Mouse (Mus musculus) c-Kit-positive CD71-positive TER-119-positive erythroid progenitor cells, embryonic 14.5 days (primary cell): ENCODE results near the gene Fig4.

Experiments used
- DNase-seq: peaks from one replicate; pipeline ENCODE4 v3.0.0-alpha.2; 2013; ENCODE audit warnings: low spot score

Gene Fig4

GRCm38 (mm10) chr10:41214083-41214482, 89.0 kb downstream of the Fig4 start:
- DNase-seq: peak; percentile 65

DNA sequence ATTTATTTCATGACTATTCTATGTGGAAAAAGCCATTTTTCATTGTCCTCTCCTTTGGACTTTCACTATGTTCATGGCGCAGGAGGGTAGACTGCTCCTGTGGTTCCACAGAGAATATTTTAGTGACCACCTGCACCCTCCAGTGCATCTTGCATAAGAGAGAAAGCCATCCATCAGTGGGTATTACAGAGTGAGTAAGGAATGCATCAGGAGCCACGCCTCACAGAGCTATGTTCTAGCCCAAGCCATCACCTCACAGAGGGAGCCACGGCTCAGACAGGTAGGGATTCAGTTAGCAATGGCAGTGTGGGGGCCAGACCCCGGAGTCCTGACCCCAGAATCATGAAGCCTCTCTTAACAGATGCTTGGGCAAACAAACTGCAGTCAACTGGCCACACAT, 93.5 kb downstream of the Fig4 start:
- DNase-seq: no peak

GRCm38 (mm10) chr10:41208860-41209377, 94.1 kb downstream of the Fig4 start:
- peak; percentile 89 for DNase-seq

DNA sequence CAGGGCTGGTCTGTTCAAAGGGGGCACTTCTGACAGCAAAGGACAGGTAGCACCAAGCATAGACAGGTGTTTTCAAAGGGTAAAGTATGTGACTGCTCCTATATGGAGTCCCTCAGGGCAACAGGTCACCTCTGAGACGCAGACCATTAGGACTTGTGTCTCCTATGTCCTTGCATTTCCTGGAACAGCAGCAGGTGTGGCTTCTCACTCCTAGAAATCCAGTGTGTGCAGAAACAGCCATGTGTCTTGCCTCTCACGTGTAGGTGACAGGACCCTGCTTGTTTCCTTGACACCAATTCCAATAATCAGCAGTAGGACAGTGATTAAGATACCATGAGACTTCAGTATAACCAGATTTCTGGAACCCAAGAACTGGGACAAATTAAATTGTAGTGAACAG, 97.4 kb downstream of the Fig4 start:
- DNase-seq: peak; percentile 77

- peak; percentile 95 for DNase-seq
Observed at GRCm38 (mm10) chr10:41204637-41205315, 98.3 kb downstream of the Fig4 start.

DNA sequence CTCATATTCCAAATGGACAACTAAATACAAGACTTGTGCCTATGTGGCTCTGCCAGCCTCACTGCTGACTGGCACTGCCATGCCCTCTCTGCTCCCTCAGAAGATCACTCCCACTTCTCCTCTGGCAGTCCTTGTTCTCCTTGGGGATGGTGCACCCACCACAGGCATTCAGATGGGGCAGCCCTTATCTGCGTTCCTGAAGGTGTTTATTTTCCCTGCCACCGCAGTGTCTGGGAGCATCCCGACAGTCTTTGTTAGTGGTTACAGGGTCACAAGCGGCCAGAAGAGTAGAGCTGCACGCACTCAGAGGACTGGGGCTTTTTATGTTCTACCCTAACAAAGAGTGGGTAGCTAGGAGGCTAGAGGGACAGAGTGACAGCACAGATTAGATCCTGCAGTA, 98.9 kb downstream of the Fig4 start:
- DNase-seq: peak; percentile 49

GRCm38 (mm10) chr10:41198719-41199118, 104.3 kb downstream of the Fig4 start:
- DNase-seq: no peak

DNA sequence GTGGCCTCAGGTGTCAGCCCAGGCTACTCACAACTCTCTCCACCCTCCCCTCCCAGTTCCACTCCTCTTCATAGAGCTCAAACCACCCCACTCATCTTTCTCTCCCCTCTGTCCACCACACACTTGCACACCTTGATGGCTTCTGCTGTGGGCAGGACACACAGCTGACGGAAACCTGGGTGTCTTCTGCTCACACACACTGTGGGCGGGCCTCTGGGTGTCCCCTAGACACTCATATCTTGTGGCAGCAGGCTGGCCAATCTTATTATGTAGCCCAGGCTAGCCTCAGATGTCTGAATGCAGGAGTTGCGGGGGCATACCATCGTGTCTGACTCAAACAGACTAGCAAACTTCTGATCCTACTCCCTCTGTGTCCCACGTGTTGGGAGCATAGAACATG, 105.3 kb downstream of the Fig4 start:
- no peak for DNase-seq

GRCm38 (mm10) chr10:41196295-41196694, 106.8 kb downstream of the Fig4 start:
- DNase-seq: peak; percentile 81

DNA sequence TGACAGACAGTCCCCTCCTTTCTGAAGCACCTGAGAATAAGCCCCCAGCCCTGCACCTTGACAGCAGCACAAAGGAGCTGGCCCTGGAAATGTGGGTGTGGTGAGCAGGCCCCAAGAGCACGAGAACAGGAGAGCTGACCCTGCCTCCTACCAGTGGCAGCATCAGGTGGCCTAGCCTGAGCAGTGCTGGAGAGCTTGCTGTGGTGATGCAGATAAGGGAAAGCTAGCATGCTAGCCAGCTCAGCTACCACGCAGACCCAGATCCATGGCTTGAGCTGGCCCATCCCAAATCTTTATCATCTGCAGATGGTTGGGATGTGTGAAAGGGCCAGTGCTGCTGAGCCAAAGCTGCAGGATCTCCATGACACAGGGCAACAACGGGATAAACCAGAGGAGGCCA, 113.7 kb downstream of the Fig4 start:
- DNase-seq: peak; percentile 70

GRCm38 (mm10) chr10:41183975-41184374, 119.1 kb downstream of the Fig4 start:
- DNase-seq: no peak

DNA sequence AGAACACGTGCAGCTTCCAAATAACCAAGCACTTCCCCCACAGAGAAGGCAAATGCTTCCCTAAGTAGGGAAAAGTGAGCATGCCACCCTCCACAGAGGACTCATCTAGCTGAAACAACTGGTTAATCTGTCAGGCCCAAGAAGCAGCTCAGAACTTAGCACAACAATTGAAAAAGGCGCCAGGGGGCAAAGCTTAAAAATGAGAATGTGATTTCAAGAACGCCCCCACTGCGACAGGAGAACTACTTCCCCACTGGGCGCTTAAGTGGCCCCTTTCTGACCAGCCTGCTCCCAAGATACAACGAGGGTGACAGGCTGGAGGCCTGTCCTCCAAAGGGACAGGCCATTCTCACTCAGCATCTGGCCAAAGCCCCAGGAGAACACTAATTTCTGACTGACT, 120.4 kb downstream of the Fig4 start:
- no peak for DNase-seq

DNA sequence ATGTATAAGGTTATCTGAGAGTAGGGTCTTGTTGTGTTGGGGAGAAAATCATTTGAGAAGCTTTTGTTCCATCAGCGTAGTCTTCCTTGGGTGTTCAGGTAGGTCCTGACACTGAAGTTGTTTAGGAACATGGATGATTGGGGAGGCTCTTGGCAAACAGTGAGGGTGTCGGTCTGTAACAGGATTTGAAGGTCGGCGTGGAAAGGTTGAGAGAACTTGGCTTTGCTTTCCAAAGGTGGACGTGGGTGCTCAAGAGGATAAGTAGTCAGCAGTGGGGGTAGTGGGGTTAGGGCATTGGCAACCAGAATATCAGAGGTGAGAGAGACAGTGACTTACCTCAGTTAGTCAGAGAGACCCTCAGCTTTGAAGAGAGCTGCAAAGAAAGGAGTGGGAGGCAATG, 136.9 kb downstream of the Fig4 start:
- DNase-seq: no peak

- DNase-seq: no peak
Observed at GRCm38 (mm10) chr10:41163108-41163507, 140.0 kb downstream of the Fig4 start.

DNA sequence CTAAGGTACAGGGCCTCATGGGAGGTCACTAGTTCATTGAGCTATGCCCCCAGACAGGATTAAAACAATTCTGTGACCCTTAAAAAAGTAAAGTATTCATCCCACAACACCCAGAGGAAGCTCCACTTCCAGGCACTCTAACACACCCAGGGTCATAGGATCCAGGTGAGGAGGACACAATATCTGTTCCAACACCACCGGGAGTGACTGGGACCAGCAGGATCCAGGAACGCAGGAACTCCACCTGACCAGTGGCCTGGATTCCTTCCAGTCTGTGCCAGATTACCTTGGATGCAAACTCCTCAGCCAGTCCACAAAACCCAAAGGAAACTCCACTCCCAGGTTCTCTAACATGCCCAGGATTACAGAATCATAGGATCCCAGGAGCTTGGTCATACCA, 145.8 kb downstream of the Fig4 start:
- no peak for DNase-seq

DNA sequence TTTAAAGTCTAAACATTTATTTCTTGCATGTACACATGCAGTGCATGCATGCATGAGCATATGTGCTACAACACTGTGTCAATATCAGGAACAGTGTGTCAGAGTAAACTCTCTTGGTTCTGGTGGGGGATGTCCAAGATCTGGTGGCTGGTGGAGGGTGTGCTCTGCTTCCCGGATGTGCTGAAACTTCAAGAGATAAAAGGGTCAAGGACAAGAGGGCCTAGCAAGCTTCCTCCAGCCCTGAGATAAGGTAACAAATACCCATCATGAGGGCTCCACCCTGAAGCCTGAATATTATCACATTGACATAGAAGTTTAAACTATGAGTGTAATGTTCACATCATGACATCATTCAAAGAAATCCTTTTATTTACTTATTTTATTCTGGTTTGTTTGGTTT, 146.4 kb downstream of the Fig4 start:
- peak; percentile 21 for DNase-seq

DNA sequence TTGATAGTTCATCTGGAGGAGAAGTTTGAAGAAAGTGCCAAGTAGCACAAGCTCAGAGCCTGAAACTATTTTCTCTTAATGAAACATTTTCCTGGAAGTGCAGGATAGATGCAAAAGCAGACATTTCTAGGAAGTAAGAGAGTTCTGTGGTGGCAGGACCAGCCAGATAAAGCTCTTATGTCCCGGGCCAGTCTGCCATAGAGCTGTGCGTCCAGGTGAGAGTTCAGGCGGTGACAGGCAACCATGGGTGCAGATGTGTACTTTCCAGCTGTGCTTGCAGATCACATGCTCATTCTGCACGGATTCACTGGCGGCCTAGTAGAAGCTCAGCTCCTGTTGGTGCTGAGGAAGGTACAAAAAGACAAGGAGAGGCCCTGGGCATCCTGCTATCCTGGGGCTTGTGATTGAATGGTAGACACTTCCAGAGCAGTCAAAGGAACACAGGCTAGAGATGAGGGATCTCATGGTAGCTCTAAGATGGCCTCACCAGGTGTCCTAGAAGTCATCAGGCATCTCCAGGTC, 149.8 kb downstream of the Fig4 start:
- peak; percentile 49 for DNase-seq

DNA sequence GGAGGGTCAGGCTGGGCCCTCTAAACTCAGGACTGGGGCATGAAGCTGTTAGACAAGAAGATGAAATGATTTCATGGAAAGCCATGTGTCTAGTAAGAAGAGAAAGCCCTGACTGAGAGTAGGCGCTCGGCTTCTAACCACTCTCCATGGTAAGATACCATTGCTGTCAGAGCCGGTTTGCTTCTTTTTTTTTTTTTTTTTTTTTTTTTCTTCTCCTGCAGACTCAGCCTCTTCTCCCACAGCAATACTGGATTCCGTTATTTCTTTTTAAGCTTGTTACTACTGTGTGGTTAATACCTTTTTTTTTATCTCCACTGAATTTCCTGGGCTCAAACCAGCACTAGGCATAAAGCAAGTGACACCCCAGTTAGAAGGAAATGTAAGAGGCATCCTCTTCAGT, 151.2 kb downstream of the Fig4 start:
- no peak for DNase-seq

DNA sequence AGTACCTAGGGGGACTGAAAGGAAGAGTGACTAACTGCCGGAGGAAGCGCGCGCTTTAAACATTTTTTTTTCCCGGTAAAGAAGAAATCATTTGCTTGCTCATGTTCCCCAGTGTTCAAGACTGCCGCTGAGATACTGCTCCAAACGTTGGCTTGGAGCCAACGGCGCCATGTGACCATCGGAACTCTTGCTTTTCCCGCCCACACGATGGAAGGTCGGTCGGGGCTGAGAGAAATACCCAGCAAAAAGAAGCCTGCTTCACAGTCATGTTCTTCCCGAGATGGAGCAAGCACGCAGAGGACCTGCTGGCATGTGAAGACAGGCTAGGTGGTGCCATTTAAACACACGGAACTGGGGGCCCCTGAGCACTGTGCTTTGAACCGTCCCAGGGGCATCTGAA, 151.6 kb downstream of the Fig4 start:
- DNase-seq: no peak

DNA sequence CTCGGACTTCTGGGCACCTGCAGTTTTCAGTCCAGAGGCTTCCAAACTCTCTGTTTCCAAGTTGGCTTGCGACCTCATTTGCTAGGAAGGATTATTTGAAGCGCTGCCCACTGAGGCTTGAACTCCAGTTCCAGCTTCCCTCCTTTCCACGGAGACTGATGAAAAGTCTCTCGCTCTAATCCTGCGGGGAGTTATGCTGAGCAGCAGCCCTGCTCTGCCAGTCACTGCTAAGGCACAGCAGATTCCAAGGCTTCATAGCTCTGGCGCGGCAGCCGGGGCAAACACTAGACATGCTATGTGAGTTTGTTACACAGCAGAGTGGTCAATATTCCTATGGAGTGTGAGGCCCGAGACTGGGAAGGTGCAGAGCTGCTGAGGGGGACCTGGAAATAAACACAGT, 152.0 kb downstream of the Fig4 start:
- no peak for DNase-seq

- DNase-seq: no peak
Observed at GRCm38 (mm10) chr10:41150496-41150895, 152.6 kb downstream of the Fig4 start.

DNA sequence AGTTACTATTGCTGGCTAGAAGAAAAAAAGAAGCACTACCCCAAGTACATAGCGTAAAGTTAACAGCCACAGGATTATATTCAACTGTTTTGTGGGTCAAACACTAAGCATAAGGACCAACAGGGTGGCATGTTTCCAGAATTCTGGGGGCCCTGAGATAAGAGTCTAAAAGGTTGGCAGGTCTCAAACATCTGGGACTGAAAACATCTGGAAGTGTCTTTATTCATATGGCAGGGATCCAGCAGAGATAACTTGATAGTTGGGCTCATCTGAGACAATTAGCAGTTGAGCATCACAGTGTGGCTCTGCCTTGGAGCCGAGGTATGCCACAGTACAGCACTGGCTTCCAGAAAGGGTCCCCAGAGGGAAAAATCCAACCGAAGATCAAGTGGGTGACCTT, 153.8 kb downstream of the Fig4 start:
- no peak for DNase-seq

DNA sequence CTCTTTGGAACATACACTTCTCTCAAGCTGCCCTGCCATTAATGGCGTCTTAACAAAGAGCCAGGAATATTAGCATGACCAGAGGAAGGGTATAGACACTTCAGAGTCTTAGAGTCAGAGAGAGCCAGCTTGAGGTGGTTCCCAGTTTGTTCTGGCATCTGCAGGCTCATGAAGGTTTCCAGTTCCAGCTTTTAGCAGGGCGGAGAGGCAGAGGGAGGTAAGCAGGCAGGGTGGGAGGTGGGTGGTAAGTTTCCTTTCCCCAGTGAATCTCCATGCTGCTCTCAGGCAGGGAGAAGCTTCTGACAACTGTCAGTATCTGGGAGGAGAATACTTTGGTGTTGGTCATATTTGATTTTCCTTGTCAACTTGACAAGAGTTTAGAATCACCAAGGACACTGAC, 156.9 kb downstream of the Fig4 start:
- DNase-seq: no peak
